Mouse (Mus musculus): ENCODE measurements around the gene Ntn4. TPM values are rescaled to one million over a fixed set of nuclear protein-coding genes. Genes with fewer than 3 reads are reported as not detected.
A peak's percentile ranks its signal among the peaks of the same experiment; 100 is the strongest.

The Ntn4 gene
- polyA plus RNA-seq, 1 experiment from 2014 or later, result 1.6 TPM

DNA sequence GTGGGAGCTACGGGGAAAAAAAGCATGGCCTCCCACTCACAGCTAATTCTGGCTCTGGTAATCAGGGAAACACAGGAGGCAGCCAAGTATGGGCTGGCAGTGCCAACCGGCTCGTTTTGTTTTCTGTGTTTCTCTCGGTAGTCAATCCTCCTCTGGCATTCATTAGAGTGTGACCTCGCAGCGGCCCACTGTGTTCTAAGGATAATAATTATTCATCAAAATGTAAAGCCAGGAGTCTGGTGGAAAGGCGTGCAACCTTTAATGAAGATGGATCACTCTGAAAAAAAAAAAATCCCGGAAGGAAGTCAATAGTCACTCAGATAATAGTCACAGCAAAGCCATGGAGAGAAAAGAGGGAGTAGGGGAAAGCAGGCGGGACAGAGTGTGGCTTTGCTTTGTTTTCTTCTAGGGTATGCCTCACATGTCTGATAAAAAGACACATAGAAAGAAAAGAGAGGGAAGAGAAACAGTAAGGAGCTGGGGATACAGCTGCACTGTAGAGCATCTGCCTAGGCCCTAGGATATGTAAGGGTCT lies 131.5 kb downstream of the Ntn4 start:
- no peaks in the 10 kb centered on the region for H3K27me3 ChIP-seq (replicated peaks; ENCODE audit: control insufficient read depth, insufficient read depth, low read length)
- peaks cover 11% of the 10 kb centered on the region for H3K4me1 ChIP-seq (replicated peaks; ENCODE audit: control insufficient read depth, insufficient read depth, low read length)
- H3K9ac ChIP-seq (replicated peaks; ENCODE audit: low read depth, low read length), result no peak overlapping the region
- WGBS, result 14% methylated on average over 9 of the region's 9 CpGs
- H3K9me3 ChIP-seq (ENCODE audit: control insufficient read depth, low read length), result no peaks in the 10 kb centered on the region
- no peak overlapping the region; the same call in 1 of the 2 replicates for H3K27ac ChIP-seq (ENCODE audit: low read length)
- peak; percentile 81 for ATAC-seq
- no peaks in the 10 kb centered on the region for H3K36me3 ChIP-seq (ENCODE audit: control insufficient read depth, insufficient read depth)
- H3K4me2 ChIP-seq (ENCODE audit: low read length), result peak overlapping the region; percentile 2; the same call in 1 of the 2 replicates
- no peak overlapping the region for H3K4me3 ChIP-seq (replicated peaks; ENCODE audit: low read length)

DNA sequence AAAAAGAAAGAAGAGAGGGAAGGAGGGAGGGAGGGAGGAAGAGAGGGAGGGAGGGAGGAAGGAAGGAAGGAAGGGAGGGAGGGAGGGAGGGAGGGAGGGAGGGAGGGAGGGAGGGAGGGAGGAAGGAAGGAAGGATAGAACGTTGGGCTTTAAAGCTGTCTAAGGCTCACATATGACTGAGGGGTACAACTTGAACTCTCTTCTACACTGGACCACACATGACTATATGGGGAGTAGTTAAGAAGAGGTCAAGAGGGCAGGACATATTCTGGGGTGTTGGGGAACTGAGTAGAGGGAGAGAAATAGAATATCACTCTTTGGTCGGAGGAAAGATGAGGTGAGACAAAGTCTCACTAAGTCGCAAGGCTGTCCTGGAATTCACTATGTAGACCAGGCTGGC lies 132.0 kb downstream of the Ntn4 start:
- H3K27ac ChIP-seq (ENCODE audit: low read length), result no peak overlapping the region
- 82% methylated on average over 3 of the region's 3 CpGs for WGBS
- peaks cover 11% of the 10 kb centered on the region for H3K4me1 ChIP-seq (replicated peaks; ENCODE audit: control insufficient read depth, insufficient read depth, low read length)
- no peaks in the 10 kb centered on the region for H3K27me3 ChIP-seq (replicated peaks; ENCODE audit: control insufficient read depth, insufficient read depth, low read length)
- ATAC-seq, result no peak
- no peaks in the 10 kb centered on the region for H3K9me3 ChIP-seq (ENCODE audit: control insufficient read depth, low read length)
- H3K9ac ChIP-seq (replicated peaks; ENCODE audit: low read depth, low read length), result no peak overlapping the region
- no peak overlapping the region for H3K4me2 ChIP-seq (ENCODE audit: low read length)
- H3K36me3 ChIP-seq (ENCODE audit: control insufficient read depth, insufficient read depth), result no peaks in the 10 kb centered on the region
- no peak overlapping the region for H3K4me3 ChIP-seq (replicated peaks; ENCODE audit: low read length)

DNA sequence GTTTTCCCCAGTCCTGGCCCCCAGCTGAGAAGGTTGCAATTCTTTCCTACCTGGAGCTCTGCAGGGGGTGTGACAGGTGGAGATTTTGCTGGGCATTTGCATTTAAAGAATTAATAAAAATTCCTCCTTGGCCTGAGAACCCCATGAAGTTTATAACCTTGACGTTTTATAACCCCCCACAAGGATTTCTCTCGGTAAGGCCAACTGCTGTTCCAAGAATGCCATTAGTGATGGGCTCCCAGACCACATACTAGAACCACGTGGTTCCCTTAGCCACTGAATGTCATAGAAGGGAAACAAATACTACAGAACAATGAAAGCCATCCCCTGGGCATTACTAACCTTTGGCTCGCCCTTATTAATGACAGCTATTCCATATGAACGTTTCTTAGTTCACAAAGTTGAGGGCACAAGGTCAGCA lies 136.3 kb downstream of the Ntn4 start:
- no peak for ATAC-seq
- Histone ChIP-seq H3K4me3 (replicated peaks; ENCODE audit: low read length) (no peak overlapping the region), H3K9me3 (ENCODE audit: control insufficient read depth, low read length) (no peaks in the 10 kb centered on the region), H3K4me1 (replicated peaks; ENCODE audit: control insufficient read depth, insufficient read depth, low read length) (peaks cover 6% of the 10 kb centered on the region), H3K27ac (ENCODE audit: low read length) (no peak overlapping the region), H3K36me3 (ENCODE audit: control insufficient read depth, insufficient read depth) (no peaks in the 10 kb centered on the region), H3K9ac (replicated peaks; ENCODE audit: low read depth, low read length) (no peak overlapping the region), H3K4me2 (ENCODE audit: low read length) (no peak overlapping the region), H3K27me3 (replicated peaks; ENCODE audit: control insufficient read depth, insufficient read depth, low read length) (no peaks in the 10 kb centered on the region)
- WGBS, result 52% methylated on average over 5 of the region's 5 CpGs

DNA sequence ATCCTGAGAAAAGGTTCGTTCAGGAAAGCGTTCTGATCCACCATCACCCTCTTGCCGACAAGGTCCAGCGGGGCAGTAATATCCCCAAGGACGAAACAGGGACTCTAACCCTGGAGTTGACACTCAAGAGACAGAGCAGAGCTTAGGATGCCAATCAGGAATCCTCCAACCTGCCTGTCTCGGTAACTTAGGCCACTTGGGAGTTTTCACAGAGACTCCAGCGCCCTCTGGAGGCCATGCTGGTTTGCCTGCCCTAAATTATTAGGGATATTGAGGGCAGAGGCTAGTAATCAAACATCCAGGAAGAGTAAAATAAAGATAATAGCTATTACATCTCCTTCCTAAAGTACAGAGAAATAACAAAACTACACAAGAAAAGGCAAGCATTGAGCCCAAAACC lies 136.9 kb downstream of the Ntn4 start:
- H3K9me3 ChIP-seq (ENCODE audit: control insufficient read depth, low read length), result no peaks in the 10 kb centered on the region
- H3K4me1 ChIP-seq (replicated peaks; ENCODE audit: control insufficient read depth, insufficient read depth, low read length), result no peaks in the 10 kb centered on the region
- H3K27ac ChIP-seq (ENCODE audit: low read length), result no peak overlapping the region
- no peak overlapping the region for H3K4me2 ChIP-seq (ENCODE audit: low read length)
- 50% methylated on average over 7 of the region's 7 CpGs for WGBS
- no peak overlapping the region for H3K9ac ChIP-seq (replicated peaks; ENCODE audit: low read depth, low read length)
- ATAC-seq, result no peak
- no peaks in the 10 kb centered on the region for H3K36me3 ChIP-seq (ENCODE audit: control insufficient read depth, insufficient read depth)
- H3K27me3 ChIP-seq (replicated peaks; ENCODE audit: control insufficient read depth, insufficient read depth, low read length), result no peaks in the 10 kb centered on the region
- no peak overlapping the region for H3K4me3 ChIP-seq (replicated peaks; ENCODE audit: low read length)

DNA sequence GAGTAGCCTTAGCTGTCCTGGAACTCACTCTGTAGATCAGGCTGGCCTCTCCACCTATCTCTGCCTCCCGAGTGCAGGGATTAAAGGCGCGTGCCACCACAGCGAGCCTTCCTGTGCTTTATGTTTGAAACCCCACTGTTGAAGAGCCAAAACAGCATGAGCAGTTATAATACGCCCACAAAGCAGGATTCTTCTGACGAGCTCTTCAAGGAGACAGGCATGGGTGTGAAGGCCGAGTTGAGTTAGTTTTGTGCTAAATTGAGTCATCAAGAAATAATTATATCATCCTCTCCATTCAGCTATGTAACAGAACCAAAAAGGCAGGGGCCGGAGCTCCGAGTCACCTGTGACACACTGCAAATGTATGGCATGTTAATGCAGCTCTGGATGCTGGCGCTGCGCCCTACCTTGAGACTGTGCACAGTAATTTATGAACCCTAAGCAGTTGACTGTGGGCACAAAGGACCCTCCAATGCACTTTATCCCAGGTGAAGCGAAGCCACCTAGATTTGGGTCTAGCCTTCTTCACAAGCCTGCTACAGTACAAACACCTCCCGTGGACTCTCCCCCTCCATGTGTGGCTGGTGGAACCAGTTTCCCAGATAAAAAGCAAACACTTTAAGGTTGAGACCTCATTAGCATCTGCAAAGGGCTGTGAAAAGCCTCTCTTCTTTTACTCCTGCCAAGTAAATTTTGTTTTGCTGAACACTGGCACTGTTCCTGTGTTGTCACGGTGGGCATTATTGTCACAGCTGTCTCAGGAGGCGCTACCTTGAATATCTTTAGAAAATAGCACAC lies 142.9 kb downstream of the Ntn4 start:
- WGBS, result 41% methylated on average over 15 of the region's 15 CpGs
- H3K36me3 ChIP-seq (ENCODE audit: control insufficient read depth, insufficient read depth), result no peaks in the 10 kb centered on the region
- no peak overlapping the region for H3K4me3 ChIP-seq (replicated peaks; ENCODE audit: low read length)
- peaks cover 4% of the 10 kb centered on the region for H3K4me1 ChIP-seq (replicated peaks; ENCODE audit: control insufficient read depth, insufficient read depth, low read length)
- no peaks in the 10 kb centered on the region for H3K9me3 ChIP-seq (ENCODE audit: control insufficient read depth, low read length)
- no peak overlapping the region for H3K9ac ChIP-seq (replicated peaks; ENCODE audit: low read depth, low read length)
- H3K27me3 ChIP-seq (replicated peaks; ENCODE audit: control insufficient read depth, insufficient read depth, low read length), result no peaks in the 10 kb centered on the region
- ATAC-seq, result no peak
- no peak overlapping the region for H3K4me2 ChIP-seq (ENCODE audit: low read length)
- H3K27ac ChIP-seq (ENCODE audit: low read length), result no peak overlapping the region

Other genes with a start within 250 kb of the Ntn4 start
- 104 and 108 TPM in 2 replicates for gene Lta4h, start 187.3 kb upstream of the Ntn4 start, polyA plus RNA-seq (2015; fragmentation: Nextera tagmentation; extraction: Ambion mirVana)
- gene Hal, start 151.9 kb upstream of the Ntn4 start, polyA plus RNA-seq (2015; fragmentation: Nextera tagmentation; extraction: Ambion mirVana), result 0.13 TPM in 1 of 2 replicates, not detected in the other
- 0.10 and 0.16 TPM in 2 replicates for gene Amdhd1, start 100.6 kb upstream of the Ntn4 start, polyA plus RNA-seq (2015; fragmentation: Nextera tagmentation; extraction: Ambion mirVana)
- gene Ccdc38, start 100.0 kb upstream of the Ntn4 start, polyA plus RNA-seq (2015; fragmentation: Nextera tagmentation; extraction: Ambion mirVana), result 0.43 and 0.44 TPM in 2 replicates
- gene Snrpf, start 51.0 kb upstream of the Ntn4 start, polyA plus RNA-seq (2015; fragmentation: Nextera tagmentation; extraction: Ambion mirVana), result 75.7 and 77.8 TPM in 2 replicates
- 0.57 and 0.82 TPM in 2 replicates for gene Usp44, start 190.9 kb downstream of the Ntn4 start, polyA plus RNA-seq (2015; fragmentation: Nextera tagmentation; extraction: Ambion mirVana)

Measured in forebrain, embryonic 16.5 days (tissue).